Mouse (Mus musculus): ENCODE results near the gene Nr2c2ap. TPM values are rescaled to one million over a fixed set of nuclear protein-coding genes. Genes with fewer than 3 reads are reported as not detected.

The Nr2c2ap gene
- polyA plus RNA-seq (2015; fragmentation: Nextera tagmentation; extraction: Ambion mirVana), result 30.1 and 34.1 TPM in 2 replicates

DNA sequence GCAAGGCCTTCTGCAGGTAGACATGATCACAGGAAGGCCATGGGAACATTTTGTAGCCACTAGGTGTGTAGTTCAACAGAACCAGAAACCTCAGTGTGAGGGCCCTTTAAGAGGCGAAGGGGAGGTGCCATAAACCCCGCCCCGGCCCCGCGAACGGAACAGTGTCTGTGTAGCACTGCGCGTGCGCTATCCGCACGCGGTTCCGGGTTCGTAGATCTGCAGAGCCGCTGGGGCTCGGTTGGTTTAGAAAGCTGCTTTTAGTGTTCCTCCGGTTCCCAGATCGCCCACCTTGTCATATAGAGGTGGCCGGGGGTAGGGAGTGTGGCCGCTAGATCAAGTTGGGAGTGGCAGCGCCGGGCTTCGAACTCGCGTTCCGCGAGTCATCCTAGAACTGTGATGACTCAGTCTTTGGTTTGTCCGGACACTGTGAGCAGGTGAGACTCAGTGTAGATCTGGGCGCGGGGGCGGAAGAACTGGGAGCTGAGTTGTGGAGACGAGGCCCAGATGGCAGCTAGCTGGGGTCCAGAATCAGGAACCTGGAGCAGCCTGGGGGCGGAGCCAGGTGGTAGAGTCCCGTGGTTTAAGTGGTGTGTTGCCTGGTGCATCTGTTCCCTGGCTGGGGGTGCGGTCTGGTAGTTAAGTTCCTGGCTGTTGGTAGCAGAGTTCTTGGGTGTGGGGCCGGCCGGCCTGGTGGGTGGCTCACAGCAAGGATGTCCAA lies at the start of gene Nr2c2ap:
Gene Nr2c2ap (plus strand): TSS at position 168 of the 718 bp plus-strand sequence.
- H3K27ac ChIP-seq, result no peak within 1 kb of the TSS
- peak; percentile 77 for ATAC-seq (replicated peaks; ENCODE audit: low FRiP score, low read depth)
- H3K4me3 ChIP-seq (replicated peaks; ENCODE audit: low read depth, low read length), result peak within 1 kb of the TSS; percentile 80
- DNase-seq (ENCODE audit: low spot score), result peak; percentile 93
- peak within 1 kb of the TSS; percentile 85 for H3K4me2 ChIP-seq (ENCODE audit: low read length)
- WGBS, result 1% methylated on average over 37 of the region's 37 CpGs
- no peak for TF ChIP-seq CTCF (IDR thresholded peaks at IDR 0.05; ENCODE audit: low read depth)
- H3K9me3 ChIP-seq (replicated peaks; ENCODE audit: low read length), result no peaks in the 10 kb centered on the region
- peaks cover 23% of the 10 kb centered on the region for H3K36me3 ChIP-seq (ENCODE audit: insufficient read depth, low read length)
- peak within 1 kb of the TSS; percentile 77 for H3K9ac ChIP-seq (ENCODE audit: low read depth, low read length)
- H3K4me1 ChIP-seq (replicated peaks; ENCODE audit: insufficient read depth, low read length), result peaks cover 3% of the 10 kb centered on the region; the same call in 1 of the 2 replicates
- no peaks in the 10 kb centered on the region for H3K27me3 ChIP-seq (ENCODE audit: insufficient read depth, low read length)

- WGBS, result 95% methylated on average over 2 of the region's 2 CpGs
Measured at GRCm38 (mm10) chr8:70081976-70082375, 49.2 kb upstream of the Nr2c2ap start.

GRCm38 (mm10) chr8:70083285-70083684 lies 47.8 kb upstream of the Nr2c2ap start, which contains the start of gene Hapln4:
Gene Hapln4 (plus strand): TSS chr8:70083457.
- H3K27ac ChIP-seq, result no peak within 1 kb of the TSS
- WGBS, result 2% methylated on average over 25 of the region's 26 CpGs
- peaks cover 10% of the 10 kb centered on the region for H3K4me1 ChIP-seq (replicated peaks; ENCODE audit: insufficient read depth, low read length)
- H3K4me2 ChIP-seq (ENCODE audit: low read length), result peak within 1 kb of the TSS; percentile 70
- DNase-seq (ENCODE audit: low spot score) (peak; percentile 61), ATAC-seq (replicated peaks; ENCODE audit: low FRiP score, low read depth) (0 out of 2 replicates have a peak, but pooled peaks have one; percentile 21)
- H3K9me3 ChIP-seq (replicated peaks; ENCODE audit: low read length), result no peaks in the 10 kb centered on the region
- peak within 1 kb of the TSS; percentile 39 for H3K4me3 ChIP-seq (replicated peaks; ENCODE audit: low read depth, low read length)
- H3K27me3 ChIP-seq (ENCODE audit: insufficient read depth, low read length), result peaks cover 56% of the 10 kb centered on the region
- no peak for TF ChIP-seq CTCF (IDR thresholded peaks at IDR 0.05; ENCODE audit: low read depth)
- 0 out of 2 replicates have a peak within 1 kb of the TSS, but pooled peaks have one; percentile 27 for H3K9ac ChIP-seq (ENCODE audit: low read depth, low read length)
- no peaks in the 10 kb centered on the region for H3K36me3 ChIP-seq (ENCODE audit: insufficient read depth, low read length)

More at GRCm38 (mm10) chr8:70081976-70082375, 49.2 kb upstream of the Nr2c2ap start:
- H3K4me1 ChIP-seq (replicated peaks; ENCODE audit: insufficient read depth, low read length), result peaks cover 10% of the 10 kb centered on the region
- H3K9ac ChIP-seq (ENCODE audit: low read depth, low read length), result no peak overlapping the region
- peaks cover 43% of the 10 kb centered on the region for H3K27me3 ChIP-seq (ENCODE audit: insufficient read depth, low read length)
- no peak for TF ChIP-seq CTCF (IDR thresholded peaks at IDR 0.05; ENCODE audit: low read depth)
- H3K27ac ChIP-seq, result no peak overlapping the region
- no peak for DNase-seq (ENCODE audit: low spot score)
- H3K36me3 ChIP-seq (ENCODE audit: insufficient read depth, low read length), result no peaks in the 10 kb centered on the region
- H3K9me3 ChIP-seq (replicated peaks; ENCODE audit: low read length), result no peaks in the 10 kb centered on the region
- no peak for ATAC-seq (replicated peaks; ENCODE audit: low FRiP score, low read depth)
- no peak overlapping the region for H3K4me2 ChIP-seq (ENCODE audit: low read length)
- H3K4me3 ChIP-seq (replicated peaks; ENCODE audit: low read depth, low read length), result no peak overlapping the region

DNA sequence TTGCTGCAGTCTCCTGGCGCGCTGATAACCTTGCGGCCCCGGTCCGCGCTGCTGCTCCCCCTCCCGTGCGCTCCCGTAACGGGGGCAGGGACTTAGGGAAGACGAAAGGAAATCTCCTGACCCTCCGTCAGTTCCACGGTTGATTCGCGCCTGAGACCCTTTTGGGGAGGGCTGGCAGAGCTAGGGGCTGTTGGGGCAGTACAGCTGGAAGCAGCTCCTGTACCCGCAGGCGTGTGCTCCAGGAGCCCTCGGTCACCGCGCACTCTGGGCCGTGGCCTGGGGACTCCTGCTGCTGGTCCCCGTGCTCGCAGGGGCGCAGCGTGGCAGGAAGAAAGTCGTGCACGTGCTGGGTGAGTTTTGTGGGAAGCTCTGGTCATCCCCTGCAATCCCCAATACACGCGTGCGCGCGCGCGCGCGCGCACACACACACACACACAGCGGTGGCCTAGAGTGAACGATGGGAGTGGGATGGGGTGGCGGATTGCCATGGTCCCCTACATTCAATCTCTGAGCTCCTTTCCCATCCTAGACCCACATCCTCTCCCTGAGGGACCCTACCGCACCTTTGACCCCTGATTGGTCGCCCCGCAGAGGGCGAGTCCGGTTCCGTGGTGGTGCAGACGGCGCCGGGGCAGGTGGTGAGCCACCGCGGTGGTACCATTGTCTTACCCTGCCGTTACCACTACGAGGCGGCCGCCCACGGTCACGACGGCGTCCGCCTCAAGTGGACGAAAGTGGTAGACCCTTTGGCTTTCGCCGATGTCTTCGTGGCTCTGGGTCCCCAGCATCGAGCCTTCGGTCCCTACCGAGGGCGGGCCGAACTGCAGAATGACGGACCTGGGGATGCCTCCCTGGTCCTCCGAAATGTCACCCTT lies 46.7 kb upstream of the Nr2c2ap start:
- H3K9me3 ChIP-seq (replicated peaks; ENCODE audit: low read length), result no peaks in the 10 kb centered on the region
- 1% methylated on average over 71 of the region's 71 CpGs for WGBS
- H3K4me3 ChIP-seq (replicated peaks; ENCODE audit: low read depth, low read length), result peak overlapping the region; percentile 39
- no peak for TF ChIP-seq CTCF (IDR thresholded peaks at IDR 0.05; ENCODE audit: low read depth)
- H3K4me2 ChIP-seq (ENCODE audit: low read length), result peak overlapping the region; percentile 70
- DNase-seq (ENCODE audit: low spot score), result no peak
- H3K36me3 ChIP-seq (ENCODE audit: insufficient read depth, low read length), result no peaks in the 10 kb centered on the region
- no peak overlapping the region for H3K27ac ChIP-seq
- ATAC-seq (replicated peaks; ENCODE audit: low FRiP score, low read depth), result no peak
- 0 out of 2 replicates have a peak overlapping the region, but pooled peaks have one; percentile 27 for H3K9ac ChIP-seq (ENCODE audit: low read depth, low read length)
- peaks cover 10% of the 10 kb centered on the region for H3K4me1 ChIP-seq (replicated peaks; ENCODE audit: insufficient read depth, low read length)
- H3K27me3 ChIP-seq (ENCODE audit: insufficient read depth, low read length), result peaks cover 67% of the 10 kb centered on the region

GRCm38 (mm10) chr8:70086151-70086550 lies 45.0 kb upstream of the Nr2c2ap start:
- no peak overlapping the region for H3K9ac ChIP-seq (ENCODE audit: low read depth, low read length)
- H3K36me3 ChIP-seq (ENCODE audit: insufficient read depth, low read length), result no peaks in the 10 kb centered on the region
- H3K9me3 ChIP-seq (replicated peaks; ENCODE audit: low read length), result no peaks in the 10 kb centered on the region
- no peak overlapping the region for H3K4me3 ChIP-seq (replicated peaks; ENCODE audit: low read depth, low read length)
- WGBS, result 40% methylated on average over 1 of the region's 1 CpGs
- H3K27me3 ChIP-seq (ENCODE audit: insufficient read depth, low read length), result peaks cover 74% of the 10 kb centered on the region
- TF ChIP-seq CTCF (IDR thresholded peaks at IDR 0.05; ENCODE audit: low read depth), result no peak
- ATAC-seq (replicated peaks; ENCODE audit: low FRiP score, low read depth), result no peak
- H3K4me2 ChIP-seq (ENCODE audit: low read length), result no peak overlapping the region
- no peak overlapping the region for H3K27ac ChIP-seq
- DNase-seq (ENCODE audit: low spot score), result no peak
- H3K4me1 ChIP-seq (replicated peaks; ENCODE audit: insufficient read depth, low read length), result peaks cover 10% of the 10 kb centered on the region

GRCm38 (mm10) chr8:70087237-70087636 lies 43.9 kb upstream of the Nr2c2ap start:
- Histone ChIP-seq H3K9me3 (replicated peaks; ENCODE audit: low read length) (no peaks in the 10 kb centered on the region), H3K4me3 (replicated peaks; ENCODE audit: low read depth, low read length) (no peak overlapping the region), H3K4me2 (ENCODE audit: low read length) (no peak overlapping the region), H3K27me3 (ENCODE audit: insufficient read depth, low read length) (peaks cover 74% of the 10 kb centered on the region), H3K36me3 (ENCODE audit: insufficient read depth, low read length) (no peaks in the 10 kb centered on the region), H3K9ac (ENCODE audit: low read depth, low read length) (no peak overlapping the region), H3K27ac (no peak overlapping the region), H3K4me1 (replicated peaks; ENCODE audit: insufficient read depth, low read length) (peaks cover 10% of the 10 kb centered on the region)
- TF ChIP-seq CTCF (IDR thresholded peaks at IDR 0.05; ENCODE audit: low read depth), result no peak
- ATAC-seq (replicated peaks; ENCODE audit: low FRiP score, low read depth), result no peak
- 5% methylated on average over 7 of the region's 7 CpGs for WGBS
- DNase-seq (ENCODE audit: low spot score), result no peak
